Mouse (Mus musculus): ENCODE data around the gene Plekha5.

- TF ChIP-seq POLR2A (IDR thresholded peaks at IDR 0.05; ENCODE audit: control insufficient read depth, low read depth, low read length) (no peak), CTCF (IDR thresholded peaks at IDR 0.05; ENCODE audit: control insufficient read depth, insufficient read depth, insufficient replicate concordance, low read depth, low read length) (no peak)
Observed at GRCm38 (mm10) chr6:140611893-140612473, 188.1 kb downstream of the Plekha5 start.

Data from testis, adult 2 months (tissue).